18 mouse cellular contexts compared by ENCODE assay signal in genomic region chr2:3919893-3920292, GRCm38 (mm10).
"Had no signal": no experiment of that assay in that cellular context is flagged by ENCODE, and none has a peak within 500 bp of the region (broad histone marks: within the 10 kb centered on the region; RNA-seq: fewer than 3 reads in every experiment).

No protein-coding gene starts in this region.

- DNase-seq: kidney, adult 18-20 months; kidney, adult 9 months; kidney, postnatal 14 days; kidney, postnatal 4 days; liver, postnatal 0 days; lung, postnatal 10 days; lung, postnatal 4 days; midbrain, embryonic 14.5 days; retina, postnatal 1 day; right cerebral cortex, postnatal 25 days; thymus, adult 18-20 months; thymus, postnatal 36 days had no signal

- H3K9me3 ChIP-seq: limb, embryonic 15.5 days; lung, embryonic 15.5 days had no signal

- H3K4me1 ChIP-seq: limb, embryonic 15.5 days; lung, embryonic 15.5 days had no signal

- H3K4me2 ChIP-seq: limb, embryonic 15.5 days; liver, embryonic 11.5 days; lung, embryonic 15.5 days; midbrain, embryonic 11.5 days had no signal

- ATAC-seq: intestine, embryonic 16.5 days; liver, postnatal 0 days had no signal

- H3K9ac ChIP-seq: limb, embryonic 15.5 days; liver, embryonic 14.5 days; liver, postnatal 0 days; lung, embryonic 15.5 days had no signal

- H3K27me3 ChIP-seq: limb, embryonic 15.5 days; lung, embryonic 15.5 days had no signal

- H3K36me3 ChIP-seq: limb, embryonic 15.5 days; lung, embryonic 15.5 days had no signal

- H3K27ac ChIP-seq: limb, embryonic 15.5 days; liver, embryonic 14.5 days; lung, embryonic 15.5 days had no signal

- H3K4me3 ChIP-seq: limb, embryonic 15.5 days; lung, embryonic 15.5 days had no signal
